Mouse (Mus musculus): ENCODE results near the gene Bcar3.

- TF ChIP-seq CTCF (IDR thresholded peaks at IDR 0.05; ENCODE audit: borderline replicate concordance, control insufficient read depth, extremely low read depth, insufficient read depth, low read length, poor library complexity) (no peak), POLR2A (IDR thresholded peaks at IDR 0.05; ENCODE audit: control insufficient read depth, extremely low read depth, insufficient read depth, low read length, poor library complexity) (no peak)
Measured at GRCm38 (mm10) chr3:122448196-122448595, 154.3 kb downstream of the Bcar3 start.
